Mouse (Mus musculus) midbrain, embryonic 11.5 days (tissue): ENCODE measurements around the gene Gdpd3. TPM values are rescaled to one million over a fixed set of nuclear protein-coding genes. Genes with fewer than 3 reads are reported as not detected.
A peak's percentile ranks its signal among the peaks of the same experiment; 100 is the strongest.

Source experiments
- ATAC-seq: fragments of 200-750 bp; cut with Nextera tagmentation; 2 replicates; pipeline ENCODE4 v1.8.0; 2017; ENCODE audit warnings: moderate TSS enrichment, moderate library complexity; ENCODE audit not compliant: low FRiP score
- DNase-seq: peaks from one replicate; pipeline ENCODE4 v3.0.0; 2015; ENCODE audit warnings: low spot score; ENCODE audit errors: missing footprints
- H3K27ac ChIP-seq: fragments of 300-500 bp; sonication (generic); 2 replicates; pipeline ENCODE4 v1.5.1; 2014; ENCODE audit warnings: low read depth, low read length
- H3K27me3 ChIP-seq: fragments of 300-500 bp; sonication (generic); 2 replicates; pipeline ENCODE4 v1.6.1; 2014; ENCODE audit warnings: mild to moderate bottlenecking, low read length, moderate library complexity, mixed read lengths; ENCODE audit not compliant: control insufficient read depth, insufficient read depth
- H3K36me3 ChIP-seq: fragments of 300-500 bp; sonication (generic); 2 replicates; pipeline ENCODE4 v1.6.1; 2014; ENCODE audit warnings: mild to moderate bottlenecking, low read length, moderate library complexity, mixed read lengths; ENCODE audit not compliant: control insufficient read depth, insufficient read depth
- H3K4me1 ChIP-seq: fragments of 300-500 bp; sonication (generic); 2 replicates; pipeline ENCODE4 v1.6.1; 2014; ENCODE audit warnings: low read length; ENCODE audit not compliant: control insufficient read depth, insufficient read depth
- H3K4me2 ChIP-seq: fragments of 300-500 bp; sonication (generic); 2 replicates; pipeline ENCODE4 v1.6.1; 2014; ENCODE audit warnings: mild to moderate bottlenecking, moderate library complexity
- H3K4me3 ChIP-seq: fragments of 300-500 bp; sonication (generic); 2 replicates; pipeline ENCODE4 v1.5.1; 2014; ENCODE audit warnings: low read depth, low read length
- H3K9ac ChIP-seq: fragments of 300-500 bp; sonication (generic); 2 replicates; pipeline ENCODE4 v1.6.1; 2014; ENCODE audit warnings: low read length
- H3K9me3 ChIP-seq: fragments of 300-500 bp; sonication (generic); 2 replicates; pipeline ENCODE4 v1.6.1; 2016; ENCODE audit warnings: low read length; ENCODE audit not compliant: control insufficient read depth
- WGBS: fragments of 180-500 bp; shearing (Covaris S2); extraction: QIAGEN DNeasy Blood & Tissue Kit; methylation state at CpG from one replicate; pipeline ENCODE4 v1.1.7; 2014; 5-methylcytosine and 5-hydroxymethylcytosine counted together
- polyA plus RNA-seq: library from polyadenylated mRNA; unstranded; fragments of >200 nt; fragmentation: Nextera tagmentation; extraction: Ambion mirVana; gene quantifications from 2 replicates; pipeline ENCODE4 v1.2.1, GENCODE M21; 2014

The Gdpd3 gene
- polyA plus RNA-seq, 1 experiment from 2014 or later, result 0.57 TPM

GRCm38 (mm10) chr7:126740132-126740735, 25.9 kb upstream of the Gdpd3 start:
- whole genome bisulfite sequencing, result 79% methylated on average over 13 of the region's 13 CpGs
- ATAC-seq (no peak), DNase-seq (no peak)
- Histone ChIP-seq H3K36me3 (no peaks in the 10 kb centered on the region), H3K27me3 (no peaks in the 10 kb centered on the region), H3K4me1 (no peaks in the 10 kb centered on the region), H3K4me2 (no peak overlapping the region), H3K27ac (no peak overlapping the region), H3K9ac (no peak overlapping the region), H3K9me3 (no peaks in the 10 kb centered on the region), H3K4me3 (no peak overlapping the region)

GRCm38 (mm10) chr7:126740977-126741376, 25.2 kb upstream of the Gdpd3 start:
- no peak overlapping the region for H3K9ac ChIP-seq
- H3K36me3 ChIP-seq, result no peaks in the 10 kb centered on the region
- no peak overlapping the region for H3K27ac ChIP-seq
- WGBS, result 85% methylated on average over 5 of the region's 5 CpGs
- H3K4me3 ChIP-seq, result no peak overlapping the region
- DNase-seq, result no peak
- no peak overlapping the region for H3K4me2 ChIP-seq
- no peaks in the 10 kb centered on the region for H3K4me1 ChIP-seq
- no peaks in the 10 kb centered on the region for H3K27me3 ChIP-seq
- no peak for ATAC-seq
- H3K9me3 ChIP-seq, result no peaks in the 10 kb centered on the region

- Histone ChIP-seq H3K9ac (no peak overlapping the region), H3K36me3 (no peaks in the 10 kb centered on the region), H3K4me3 (no peak overlapping the region), H3K9me3 (no peaks in the 10 kb centered on the region), H3K4me2 (no peak overlapping the region), H3K4me1 (no peaks in the 10 kb centered on the region), H3K27ac (no peak overlapping the region), H3K27me3 (no peaks in the 10 kb centered on the region)
- WGBS, result 89% methylated on average over 5 of the region's 5 CpGs
- DNase-seq (no peak), ATAC-seq (no peak)
Observed at GRCm38 (mm10) chr7:126741452-126741851, 24.7 kb upstream of the Gdpd3 start.

- no peaks in the 10 kb centered on the region for H3K9me3 ChIP-seq
- H3K4me3 ChIP-seq, result no peak overlapping the region
- 90% methylated on average over 13 of the region's 13 CpGs for WGBS
- H3K9ac ChIP-seq, result no peak overlapping the region
- DNase-seq (no peak), ATAC-seq (no peak)
- H3K4me2 ChIP-seq, result no peak overlapping the region
- no peaks in the 10 kb centered on the region for H3K4me1 ChIP-seq
- H3K36me3 ChIP-seq, result no peaks in the 10 kb centered on the region
- no peak overlapping the region for H3K27ac ChIP-seq
- H3K27me3 ChIP-seq, result no peaks in the 10 kb centered on the region
Observed at GRCm38 (mm10) chr7:126741964-126742482, 24.1 kb upstream of the Gdpd3 start.

- DNase-seq, result no peak
- no peaks in the 10 kb centered on the region for H3K4me1 ChIP-seq
- 92% methylated on average over 12 of the region's 12 CpGs for WGBS
Observed at GRCm38 (mm10) chr7:126746066-126746465, 20.1 kb upstream of the Gdpd3 start.

GRCm38 (mm10) chr7:126746798-126747197, 19.3 kb upstream of the Gdpd3 start:
- H3K4me2 ChIP-seq, result no peak overlapping the region
- no peaks in the 10 kb centered on the region for H3K27me3 ChIP-seq
- DNase-seq (no peak), ATAC-seq (no peak)
- H3K27ac ChIP-seq, result no peak overlapping the region
- no peaks in the 10 kb centered on the region for H3K4me1 ChIP-seq
- no peak overlapping the region for H3K4me3 ChIP-seq
- no peaks in the 10 kb centered on the region for H3K9me3 ChIP-seq
- WGBS, result 43% methylated on average over 6 of the region's 6 CpGs
- H3K36me3 ChIP-seq, result no peaks in the 10 kb centered on the region
- no peak overlapping the region for H3K9ac ChIP-seq

More at GRCm38 (mm10) chr7:126746066-126746465, 20.1 kb upstream of the Gdpd3 start:
- H3K4me3 ChIP-seq, result no peak overlapping the region
- H3K27me3 ChIP-seq, result no peaks in the 10 kb centered on the region
- no peak overlapping the region for H3K27ac ChIP-seq
- H3K4me2 ChIP-seq, result no peak overlapping the region
- no peaks in the 10 kb centered on the region for H3K9me3 ChIP-seq
- no peak for ATAC-seq
- H3K9ac ChIP-seq, result no peak overlapping the region
- H3K36me3 ChIP-seq, result no peaks in the 10 kb centered on the region

GRCm38 (mm10) chr7:126748824-126749223, 17.3 kb upstream of the Gdpd3 start:
- Histone ChIP-seq H3K27me3 (no peaks in the 10 kb centered on the region), H3K4me1 (no peaks in the 10 kb centered on the region), H3K4me3 (no peak overlapping the region), H3K9me3 (no peaks in the 10 kb centered on the region), H3K36me3 (no peaks in the 10 kb centered on the region), H3K4me2 (no peak overlapping the region), H3K27ac (no peak overlapping the region), H3K9ac (no peak overlapping the region)
- WGBS, result 73% methylated on average over 7 of the region's 7 CpGs
- ATAC-seq (no peak), DNase-seq (no peak)

GRCm38 (mm10) chr7:126749582-126750343, 16.4 kb upstream of the Gdpd3 start:
- WGBS, result 97% methylated on average over 17 of the region's 17 CpGs
- Histone ChIP-seq H3K4me3 (no peak overlapping the region), H3K4me2 (no peak overlapping the region), H3K27ac (no peak overlapping the region), H3K9me3 (no peaks in the 10 kb centered on the region), H3K9ac (no peak overlapping the region), H3K4me1 (no peaks in the 10 kb centered on the region), H3K27me3 (no peaks in the 10 kb centered on the region), H3K36me3 (no peaks in the 10 kb centered on the region)
- no peak for ATAC-seq
- DNase-seq, result no peak

GRCm38 (mm10) chr7:126754866-126755265, 11.3 kb upstream of the Gdpd3 start:
- Histone ChIP-seq H3K4me2 (no peak overlapping the region), H3K4me1 (peaks cover 5% of the 10 kb centered on the region), H3K27me3 (no peaks in the 10 kb centered on the region), H3K9me3 (no peaks in the 10 kb centered on the region), H3K9ac (peak overlapping the region; percentile 41), H3K36me3 (no peaks in the 10 kb centered on the region), H3K4me3 (no peak overlapping the region), H3K27ac (no peak overlapping the region)
- WGBS, result 1% methylated on average over 9 of the region's 9 CpGs
- DNase-seq (peak; percentile 99), ATAC-seq (peak; percentile 54)
